Mouse (Mus musculus): ENCODE measurements at regions not wholly inside any gene's neighbourhood (a gene's known extent, or its start where the extent isn't known, plus 50 kb on each side); places are given as distances from the start of the nearest gene placed in this dataset.

DNA sequence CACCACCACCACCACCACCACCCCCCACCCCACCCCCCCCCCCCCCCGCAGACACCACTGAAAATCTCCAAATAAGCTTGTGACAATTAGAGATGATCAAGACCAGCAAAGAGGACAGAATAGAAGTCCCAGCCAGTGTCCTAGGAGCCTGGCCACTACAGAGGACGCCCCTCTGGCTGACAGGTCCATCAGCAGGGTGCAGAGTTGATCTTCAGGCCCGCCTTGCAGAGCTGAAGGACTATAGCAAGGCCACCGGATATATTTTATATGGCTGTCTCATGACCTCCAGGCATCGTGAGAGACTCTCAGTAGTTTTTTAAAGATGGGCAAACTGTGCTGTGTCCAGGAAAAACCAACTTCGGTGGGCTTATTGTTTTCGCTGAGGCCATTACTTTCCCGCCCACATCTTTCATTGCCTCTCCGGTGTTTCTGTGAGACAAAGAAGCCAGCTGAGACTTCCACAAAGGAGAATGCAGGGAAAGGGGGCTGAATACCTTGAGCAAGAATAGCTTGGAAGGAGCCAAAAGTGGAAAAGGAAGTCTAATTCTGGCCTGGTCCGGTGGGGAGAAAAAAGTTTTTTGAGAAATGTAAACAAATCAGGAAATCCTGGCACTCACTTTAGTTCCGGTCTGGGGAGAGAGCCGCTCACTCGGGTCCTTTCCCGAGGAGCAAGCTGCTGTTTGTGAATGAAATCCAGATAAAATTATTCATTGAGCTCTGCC is 69.7 kb upstream of the Prep start:
- 1% methylated on average over 13 of the region's 14 CpGs for WGBS
- peaks cover 12% of the 10 kb centered on the region for H3K4me1 ChIP-seq (ENCODE audit: control insufficient read depth, insufficient read depth, low read depth, low read length)
- H3K27me3 ChIP-seq (replicated peaks; ENCODE audit: control insufficient read depth, insufficient read depth, low read length): no peaks in the 10 kb centered on the region
- peak overlapping the region; percentile 22 for H3K4me3 ChIP-seq (ENCODE audit: low read length)
- H3K4me2 ChIP-seq (ENCODE audit: low read length): peak overlapping the region; percentile 56
- H3K27ac ChIP-seq (ENCODE audit: low read depth, low read length): no peak overlapping the region
- ATAC-seq: no peak
- H3K36me3 ChIP-seq (ENCODE audit: control insufficient read depth, insufficient read depth, low read length): no peaks in the 10 kb centered on the region
- H3K9me3 ChIP-seq (ENCODE audit: control insufficient read depth, low read length): no peaks in the 10 kb centered on the region
- peak overlapping the region; percentile 15; the same call in 1 of the 2 replicates for H3K9ac ChIP-seq (ENCODE audit: low read depth, low read length)

DNA sequence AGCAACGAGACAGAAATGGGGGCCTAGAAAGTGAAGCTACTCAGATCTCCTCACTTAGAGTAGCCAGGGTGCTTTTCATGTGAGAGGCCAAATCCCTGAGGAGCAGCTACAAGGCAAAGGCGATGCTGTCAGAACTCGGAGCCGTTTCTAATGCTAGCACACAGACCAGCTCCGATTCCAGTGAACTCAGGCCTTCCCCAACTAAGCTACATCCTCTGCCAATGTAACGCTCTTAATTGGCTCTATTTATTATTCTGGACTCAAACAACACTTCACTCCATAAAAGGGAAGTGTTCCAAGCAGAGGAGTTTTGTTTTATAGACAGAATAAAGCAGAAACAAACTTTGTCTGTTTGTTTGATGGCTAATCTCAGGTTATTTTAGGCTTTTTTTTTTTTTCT is 71.2 kb upstream of the Prep start:
- ATAC-seq: no peak
- H3K27ac ChIP-seq (ENCODE audit: low read depth, low read length): no peak overlapping the region
- H3K4me3 ChIP-seq (ENCODE audit: low read length): no peak overlapping the region
- WGBS: 35% methylated on average over 6 of the region's 6 CpGs
- H3K4me1 ChIP-seq (ENCODE audit: control insufficient read depth, insufficient read depth, low read depth, low read length): peaks cover 12% of the 10 kb centered on the region
- H3K27me3 ChIP-seq (replicated peaks; ENCODE audit: control insufficient read depth, insufficient read depth, low read length): no peaks in the 10 kb centered on the region
- no peak overlapping the region for H3K9ac ChIP-seq (ENCODE audit: low read depth, low read length)
- no peak overlapping the region for H3K4me2 ChIP-seq (ENCODE audit: low read length)
- no peaks in the 10 kb centered on the region for H3K9me3 ChIP-seq (ENCODE audit: control insufficient read depth, low read length)
- no peaks in the 10 kb centered on the region for H3K36me3 ChIP-seq (ENCODE audit: control insufficient read depth, insufficient read depth, low read length)

DNA sequence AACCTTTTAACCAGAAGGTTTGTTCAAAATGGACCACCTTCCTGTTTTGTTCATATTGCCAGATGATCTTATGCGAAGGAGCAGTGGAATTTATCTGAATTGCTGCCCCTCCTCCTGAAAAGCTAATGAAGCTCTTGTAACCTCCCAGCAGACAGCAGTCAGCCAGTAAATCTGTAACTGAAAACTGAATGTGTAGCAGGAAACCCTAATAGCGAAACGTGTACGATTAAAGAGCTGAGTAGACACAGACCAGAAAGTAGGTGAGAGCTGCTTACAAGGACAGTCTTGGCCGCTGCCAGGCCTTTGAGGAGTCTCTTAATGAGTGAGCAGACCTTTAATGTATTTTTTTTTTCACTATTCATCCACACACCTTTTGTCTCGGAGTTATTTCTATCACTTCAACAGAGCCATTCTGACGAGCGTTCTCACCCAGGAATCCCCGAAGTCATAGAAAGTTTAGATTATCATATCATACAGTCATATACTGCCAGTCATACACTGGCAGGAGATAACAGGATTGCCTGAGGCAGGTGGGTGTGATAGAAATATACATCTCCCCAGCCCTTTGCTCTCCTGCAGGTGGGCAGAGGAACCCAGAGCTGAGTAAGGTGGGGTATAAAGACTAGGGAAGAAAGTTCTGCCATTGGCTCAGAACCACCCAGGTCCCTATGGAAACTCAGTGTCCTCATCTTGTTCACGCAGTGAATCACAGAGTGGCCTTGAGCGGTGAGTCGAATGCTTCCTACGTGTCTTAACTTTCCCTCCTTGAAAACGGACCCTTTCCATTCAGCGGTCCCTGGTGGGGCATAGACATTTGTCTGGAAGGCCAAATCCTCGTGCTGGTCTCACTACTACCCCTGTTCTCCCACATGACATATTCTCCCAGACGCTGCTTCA is 72.4 kb upstream of the Prep start:
- 55% methylated on average over 17 of the region's 17 CpGs for WGBS
- ATAC-seq: no peak
- H3K9me3 ChIP-seq (ENCODE audit: control insufficient read depth, low read length): no peaks in the 10 kb centered on the region

DNA sequence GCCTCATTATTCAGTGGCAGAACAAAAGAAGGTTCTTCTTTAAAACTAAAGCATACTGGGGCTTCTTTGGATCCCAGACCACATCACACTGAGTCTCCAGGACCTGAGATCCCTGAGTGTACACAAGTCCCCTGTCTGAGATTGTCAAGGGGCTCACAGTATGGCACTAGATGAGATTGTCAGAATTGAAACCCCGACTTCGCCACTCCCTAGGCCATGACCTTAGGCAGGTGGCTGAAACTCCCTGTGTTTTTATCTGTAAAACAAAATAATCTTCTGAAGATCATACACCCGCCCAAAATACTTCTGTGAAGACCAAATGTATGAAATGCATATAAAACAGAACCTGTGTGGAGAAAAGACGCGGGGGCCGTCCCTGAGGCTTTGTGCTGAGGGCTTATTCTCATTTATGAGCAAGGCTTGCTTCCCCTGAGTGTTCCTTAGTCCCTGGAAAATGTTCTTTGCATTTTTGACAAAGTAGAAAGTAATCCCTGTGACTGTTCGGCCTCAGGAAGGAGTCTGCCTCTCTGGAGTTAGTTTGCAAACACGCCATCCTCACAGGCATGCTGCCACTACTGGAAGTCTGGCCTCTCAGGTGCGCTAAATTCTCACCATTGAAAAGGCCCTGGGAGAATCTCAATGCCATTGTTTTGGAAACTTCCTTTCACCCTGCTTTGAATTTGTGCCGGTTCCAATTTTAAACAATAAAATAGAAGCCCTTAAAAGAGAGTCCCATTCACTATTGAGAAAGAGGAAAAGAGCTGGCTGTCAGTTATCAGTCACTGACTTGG is 73.3 kb upstream of the Prep start:
- Histone ChIP-seq H3K27me3 (replicated peaks; ENCODE audit: control insufficient read depth, insufficient read depth, low read length) (no peaks in the 10 kb centered on the region), H3K4me1 (ENCODE audit: control insufficient read depth, insufficient read depth, low read depth, low read length) (peaks cover 5% of the 10 kb centered on the region; the same call in 1 of the 2 replicates), H3K36me3 (ENCODE audit: control insufficient read depth, insufficient read depth, low read length) (no peaks in the 10 kb centered on the region), H3K9me3 (ENCODE audit: control insufficient read depth, low read length) (no peaks in the 10 kb centered on the region), H3K9ac (ENCODE audit: low read depth, low read length) (no peak overlapping the region), H3K4me3 (ENCODE audit: low read length) (no peak overlapping the region), H3K4me2 (ENCODE audit: low read length) (no peak overlapping the region), H3K27ac (ENCODE audit: low read depth, low read length) (no peak overlapping the region)
- no peak for ATAC-seq
- WGBS: 48% methylated on average over 10 of the region's 10 CpGs

More for the DNA sequence above, 72.4 kb upstream of the Prep start:
- Histone ChIP-seq H3K36me3 (ENCODE audit: control insufficient read depth, insufficient read depth, low read length) (no peaks in the 10 kb centered on the region), H3K4me3 (ENCODE audit: low read length) (no peak overlapping the region), H3K4me1 (ENCODE audit: control insufficient read depth, insufficient read depth, low read depth, low read length) (peaks cover 5% of the 10 kb centered on the region; the same call in 1 of the 2 replicates), H3K27me3 (replicated peaks; ENCODE audit: control insufficient read depth, insufficient read depth, low read length) (no peaks in the 10 kb centered on the region), H3K9ac (ENCODE audit: low read depth, low read length) (no peak overlapping the region), H3K4me2 (ENCODE audit: low read length) (no peak overlapping the region), H3K27ac (ENCODE audit: low read depth, low read length) (no peak overlapping the region)

DNA sequence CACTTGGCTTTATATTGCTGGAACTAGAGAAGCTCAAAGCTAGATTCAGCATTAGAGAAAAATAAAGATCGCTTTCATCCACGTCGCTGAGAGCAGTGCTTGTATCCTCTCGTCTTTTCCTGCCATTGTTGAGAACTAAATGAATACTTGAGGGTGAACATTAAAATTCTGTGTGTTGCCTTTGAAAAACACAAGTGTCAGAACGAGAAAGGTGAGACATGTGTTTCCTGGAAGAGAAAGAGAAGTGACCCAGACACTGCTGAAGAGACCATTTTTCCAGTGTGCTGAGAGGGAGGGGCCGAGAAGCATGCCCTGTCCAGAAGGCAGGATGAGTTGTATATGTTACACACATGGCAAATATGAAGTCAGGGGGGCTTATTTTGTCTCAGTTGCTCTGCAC is 77.5 kb upstream of the Prep start:
- Histone ChIP-seq H3K36me3 (ENCODE audit: control insufficient read depth, insufficient read depth, low read length) (no peaks in the 10 kb centered on the region), H3K27ac (ENCODE audit: low read depth, low read length) (no peak overlapping the region), H3K4me3 (ENCODE audit: low read length) (no peak overlapping the region), H3K4me2 (ENCODE audit: low read length) (no peak overlapping the region), H3K4me1 (ENCODE audit: control insufficient read depth, insufficient read depth, low read depth, low read length) (no peaks in the 10 kb centered on the region), H3K27me3 (replicated peaks; ENCODE audit: control insufficient read depth, insufficient read depth, low read length) (no peaks in the 10 kb centered on the region), H3K9me3 (ENCODE audit: control insufficient read depth, low read length) (no peaks in the 10 kb centered on the region), H3K9ac (ENCODE audit: low read depth, low read length) (no peak overlapping the region)
- 77% methylated on average over 6 of the region's 6 CpGs for WGBS
- no peak for ATAC-seq

DNA sequence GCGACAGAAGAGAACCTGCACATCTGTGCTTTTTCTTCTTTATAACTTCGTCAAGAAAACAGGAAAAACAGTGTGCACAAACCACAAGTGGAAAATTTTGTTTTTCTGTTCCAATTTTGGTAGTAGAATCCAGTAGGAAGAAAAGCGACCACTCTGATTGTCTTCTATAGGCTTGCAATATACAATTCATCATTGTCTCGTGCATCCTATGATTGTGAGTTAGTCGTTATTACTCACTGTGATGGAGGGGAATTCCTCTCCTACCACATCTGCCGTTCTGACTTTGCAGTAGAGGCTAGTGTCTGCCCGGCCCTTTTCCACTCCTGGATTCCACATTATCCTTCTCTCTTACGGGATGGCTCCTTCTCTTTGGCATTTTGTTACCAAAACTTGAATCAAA is 78.2 kb upstream of the Prep start:
- H3K27ac ChIP-seq (ENCODE audit: low read depth, low read length): no peak overlapping the region
- no peak for ATAC-seq
- no peak overlapping the region for H3K4me2 ChIP-seq (ENCODE audit: low read length)
- H3K27me3 ChIP-seq (replicated peaks; ENCODE audit: control insufficient read depth, insufficient read depth, low read length): no peaks in the 10 kb centered on the region
- no peak overlapping the region for H3K9ac ChIP-seq (ENCODE audit: low read depth, low read length)
- H3K4me1 ChIP-seq (ENCODE audit: control insufficient read depth, insufficient read depth, low read depth, low read length): no peaks in the 10 kb centered on the region
- WGBS: 81% methylated on average over 8 of the region's 8 CpGs
- no peak overlapping the region for H3K4me3 ChIP-seq (ENCODE audit: low read length)
- no peaks in the 10 kb centered on the region for H3K9me3 ChIP-seq (ENCODE audit: control insufficient read depth, low read length)
- no peaks in the 10 kb centered on the region for H3K36me3 ChIP-seq (ENCODE audit: control insufficient read depth, insufficient read depth, low read length)

DNA sequence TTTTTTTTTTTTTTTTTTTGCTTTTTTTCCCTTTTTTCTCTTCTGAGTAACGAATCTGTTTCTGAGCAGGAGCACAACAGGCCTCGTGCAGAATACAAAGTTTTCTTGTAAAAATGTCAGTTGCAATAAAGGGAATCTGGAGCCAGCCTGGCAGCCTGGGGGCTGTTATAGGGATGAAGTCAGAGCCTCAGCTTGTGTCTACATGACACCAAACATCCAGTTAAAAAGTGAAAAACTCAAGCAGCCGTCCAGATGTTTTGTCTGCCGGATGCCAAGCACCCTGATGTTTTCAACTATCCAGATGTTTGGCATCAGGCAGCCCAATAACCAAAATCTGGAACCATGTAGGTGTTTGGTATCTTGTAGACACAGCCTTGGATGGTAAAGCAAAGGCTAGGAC is 79.4 kb upstream of the Prep start:
- 72% methylated on average over 4 of the region's 4 CpGs for WGBS
- no peak overlapping the region for H3K4me3 ChIP-seq (ENCODE audit: low read length)
- H3K4me2 ChIP-seq (ENCODE audit: low read length): no peak overlapping the region
- no peaks in the 10 kb centered on the region for H3K4me1 ChIP-seq (ENCODE audit: control insufficient read depth, insufficient read depth, low read depth, low read length)
- no peak overlapping the region for H3K27ac ChIP-seq (ENCODE audit: low read depth, low read length)
- H3K9me3 ChIP-seq (ENCODE audit: control insufficient read depth, low read length): no peaks in the 10 kb centered on the region
- H3K9ac ChIP-seq (ENCODE audit: low read depth, low read length): no peak overlapping the region
- no peaks in the 10 kb centered on the region for H3K36me3 ChIP-seq (ENCODE audit: control insufficient read depth, insufficient read depth, low read length)
- no peak for ATAC-seq
- H3K27me3 ChIP-seq (replicated peaks; ENCODE audit: control insufficient read depth, insufficient read depth, low read length): no peaks in the 10 kb centered on the region

DNA sequence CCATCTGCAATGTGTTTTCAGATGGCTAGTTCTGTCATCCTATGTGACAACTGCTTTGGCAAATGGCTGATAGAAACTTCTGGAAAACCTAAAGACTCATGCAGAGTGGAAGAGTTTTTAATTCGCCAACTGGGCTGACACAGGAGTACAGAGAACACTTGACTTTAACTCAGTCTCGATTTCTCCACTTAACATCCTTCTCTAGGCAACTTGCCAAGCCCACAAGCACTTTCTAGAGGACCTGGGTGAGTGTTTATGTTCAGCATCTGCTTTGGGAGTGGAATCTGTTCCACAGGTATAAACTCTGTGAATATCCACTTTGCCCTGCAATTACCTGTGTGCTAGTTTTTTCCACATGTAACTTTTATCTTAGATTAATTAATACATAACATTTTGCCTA is 85.1 kb upstream of the Prep start:
- Histone ChIP-seq H3K9me3 (ENCODE audit: control insufficient read depth, low read length) (0 out of 2 replicates have a peak, but pooled peaks cover 2% of the 10 kb centered on the region), H3K9ac (ENCODE audit: low read depth, low read length) (no peak overlapping the region), H3K27ac (ENCODE audit: low read depth, low read length) (no peak overlapping the region), H3K4me1 (ENCODE audit: control insufficient read depth, insufficient read depth, low read depth, low read length) (no peaks in the 10 kb centered on the region), H3K27me3 (replicated peaks; ENCODE audit: control insufficient read depth, insufficient read depth, low read length) (no peaks in the 10 kb centered on the region), H3K4me2 (ENCODE audit: low read length) (no peak overlapping the region), H3K36me3 (ENCODE audit: control insufficient read depth, insufficient read depth, low read length) (no peaks in the 10 kb centered on the region), H3K4me3 (ENCODE audit: low read length) (no peak overlapping the region)
- 78% methylated on average over 2 of the region's 2 CpGs for WGBS
- no peak for ATAC-seq

DNA sequence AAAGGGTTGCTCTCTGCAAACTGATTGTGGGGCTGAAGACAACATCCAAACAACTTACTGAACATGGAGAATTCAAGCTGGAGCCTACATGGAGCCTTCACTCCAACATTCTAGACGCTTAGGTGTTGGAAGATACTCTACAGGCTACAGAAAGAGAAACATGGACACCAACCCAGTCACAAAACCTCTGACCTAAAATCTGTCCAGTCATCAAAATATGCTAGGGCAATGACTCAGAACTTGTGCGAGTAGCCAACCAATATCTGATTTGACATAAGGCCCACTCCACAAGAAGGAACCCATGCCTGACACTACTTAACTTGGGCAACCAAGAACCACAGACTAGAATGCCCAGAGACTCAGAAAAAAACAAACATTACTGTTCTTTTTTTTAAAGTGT is 90.2 kb upstream of the Prep start:
- Histone ChIP-seq H3K36me3 (ENCODE audit: control insufficient read depth, insufficient read depth, low read length) (no peaks in the 10 kb centered on the region), H3K9ac (ENCODE audit: low read depth, low read length) (no peak overlapping the region), H3K9me3 (ENCODE audit: control insufficient read depth, low read length) (0 out of 2 replicates have a peak, but pooled peaks cover 2% of the 10 kb centered on the region), H3K4me1 (ENCODE audit: control insufficient read depth, insufficient read depth, low read depth, low read length) (no peaks in the 10 kb centered on the region), H3K27ac (ENCODE audit: low read depth, low read length) (no peak overlapping the region), H3K27me3 (replicated peaks; ENCODE audit: control insufficient read depth, insufficient read depth, low read length) (no peaks in the 10 kb centered on the region), H3K4me2 (ENCODE audit: low read length) (no peak overlapping the region), H3K4me3 (ENCODE audit: low read length) (no peak overlapping the region)
- WGBS: 94% methylated on average over 2 of the region's 2 CpGs
- no peak for ATAC-seq
